19 mouse cellular contexts compared by ENCODE assay signal in genomic region chr12:84198076-84198679, GRCm38 (mm10). TPM values are rescaled to one million over a fixed set of nuclear protein-coding genes. Genes with fewer than 3 reads are reported as not detected.
DNase-seq lines count a peak whose midpoint lies in the region; ATAC-seq and TF ChIP-seq lines count a peak whose summit lies in the region.
"Had no signal": no experiment of that assay in that cellular context is flagged by ENCODE, and none has a peak within 500 bp of the region (broad histone marks: within the 10 kb centered on the region; RNA-seq: fewer than 3 reads in every experiment).

No protein-coding gene starts in this region.

- no peak overlapping the region for H3ac ChIP-seq in myocyte (ENCODE audit: control insufficient read depth, insufficient read length)

- intact Hi-C loops in heart, adult 2 months (cut with DNase I): no loop called here

- H3K36me3 ChIP-seq in heart, embryonic 10.5 days: no peaks in the 10 kb centered on the region
- H3K36me3 ChIP-seq in heart, adult 2 months (ENCODE audit: control insufficient read depth, insufficient read depth, low read length): no peaks in the 10 kb centered on the region
- no peaks in the 10 kb centered on the region for H3K36me3 ChIP-seq in midbrain, embryonic 16.5 days (ENCODE audit: control insufficient read depth, insufficient read depth, low read length)
- H3K36me3 ChIP-seq in midbrain, embryonic 15.5 days (replicated peaks): no peaks in the 10 kb centered on the region
- no peaks in the 10 kb centered on the region for H3K36me3 ChIP-seq in myocyte (ENCODE audit: control insufficient read depth, insufficient read depth)
- H3K36me3 ChIP-seq: forebrain, embryonic 12.5 days; hindbrain, embryonic 13.5 days; limb, embryonic 12.5 days; midbrain, embryonic 12.5 days had no signal

- no peak for ATAC-seq in midbrain, embryonic 16.5 days
- no peak for ATAC-seq in midbrain, embryonic 15.5 days (replicated peaks)
- ATAC-seq in granulocyte monocyte progenitor cell, adult 5-6 weeks (replicated peaks; ENCODE audit: poor library complexity, severe bottlenecking): no peak

- peaks cover 8% of the 10 kb centered on the region for H3K79me2 ChIP-seq in heart, adult 2 months (replicated peaks; ENCODE audit: control insufficient read depth, insufficient read depth, low read length)
- peaks cover 61% of the 10 kb centered on the region for H3K79me2 ChIP-seq in myocyte (ENCODE audit: control insufficient read depth, insufficient read depth)

- H3K27ac ChIP-seq in heart, embryonic 10.5 days: peak overlapping the region; percentile 18; the same call in 1 of the 2 replicates
- H3K27ac ChIP-seq in heart, adult 2 months: no peak overlapping the region
- H3K27ac ChIP-seq in midbrain, embryonic 16.5 days (ENCODE audit: low read length): no peak overlapping the region
- no peak overlapping the region for H3K27ac ChIP-seq in midbrain, embryonic 15.5 days
- H3K27ac ChIP-seq: forebrain, embryonic 12.5 days; hindbrain, embryonic 13.5 days; limb, embryonic 12.5 days; midbrain, embryonic 12.5 days had no signal

- DNase-seq in cerebellum, adult 9-10 months: peak; percentile 15
- DNase-seq in cerebellum, adult 11-12 months: no peak
- no peak for DNase-seq in heart, embryonic 10.5 days (ENCODE audit: low spot score)
- no peak for DNase-seq in heart, adult 2 months
- DNase-seq: adrenal gland, postnatal 14 days; cerebellum, adult 8-10 months; gastrocnemius, postnatal 10 days; kidney, adult 11 months; layer of hippocampus, postnatal 36 days; lung, embryonic 14.5 days had no signal

- TF ChIP-seq EP300 in heart, adult 2 months (IDR thresholded peaks at IDR 0.05; ENCODE audit: insufficient read depth, low read depth, low read length): no peak

- no peak overlapping the region for H3K4me3 ChIP-seq in heart, embryonic 10.5 days
- no peak overlapping the region for H3K4me3 ChIP-seq in heart, adult 2 months
- H3K4me3 ChIP-seq in midbrain, embryonic 16.5 days (ENCODE audit: low read depth, low read length): no peak overlapping the region
- H3K4me3 ChIP-seq in midbrain, embryonic 15.5 days: no peak overlapping the region
- H3K4me3 ChIP-seq in myocyte: no peak overlapping the region
- H3K4me3 ChIP-seq: forebrain, embryonic 12.5 days; hindbrain, embryonic 13.5 days; limb, embryonic 12.5 days; midbrain, embryonic 12.5 days had no signal

- peaks cover 74% of the 10 kb centered on the region for H3K4me1 ChIP-seq in heart, embryonic 10.5 days
- H3K4me1 ChIP-seq in heart, adult 2 months (ENCODE audit: control insufficient read depth, insufficient read depth, low read length): peaks cover 16% of the 10 kb centered on the region
- peaks cover 10% of the 10 kb centered on the region for H3K4me1 ChIP-seq in midbrain, embryonic 16.5 days (ENCODE audit: control insufficient read depth, insufficient read depth, low read length)
- H3K4me1 ChIP-seq in midbrain, embryonic 15.5 days: peaks cover 12% of the 10 kb centered on the region

- no peaks in the 10 kb centered on the region for H3K9me3 ChIP-seq in heart, embryonic 10.5 days
- no peaks in the 10 kb centered on the region for H3K9me3 ChIP-seq in midbrain, embryonic 16.5 days (replicated peaks; ENCODE audit: control insufficient read depth, low read length, poor library complexity, severe bottlenecking)
- no peaks in the 10 kb centered on the region for H3K9me3 ChIP-seq in midbrain, embryonic 15.5 days
- H3K9me3 ChIP-seq: forebrain, embryonic 12.5 days; hindbrain, embryonic 13.5 days; limb, embryonic 12.5 days; midbrain, embryonic 12.5 days had no signal

- no peaks in the 10 kb centered on the region for H3K27me3 ChIP-seq in heart, embryonic 10.5 days (ENCODE audit: insufficient read depth, poor library complexity, severe bottlenecking)
- no peaks in the 10 kb centered on the region for H3K27me3 ChIP-seq in heart, adult 2 months (ENCODE audit: control insufficient read depth, insufficient read depth, low read length)
- H3K27me3 ChIP-seq in midbrain, embryonic 16.5 days (ENCODE audit: control insufficient read depth, insufficient read depth, low read depth, low read length): no peaks in the 10 kb centered on the region
- H3K27me3 ChIP-seq in midbrain, embryonic 15.5 days (replicated peaks): no peaks in the 10 kb centered on the region
- no peaks in the 10 kb centered on the region for H3K27me3 ChIP-seq in myocyte (ENCODE audit: control insufficient read depth, insufficient read depth, insufficient read length)
- H3K27me3 ChIP-seq: limb, embryonic 12.5 days had no signal

- no peak for TF ChIP-seq CTCF in heart, adult 2 months (IDR thresholded peaks at IDR 0.05)

- TF ChIP-seq POLR2A in heart, adult 2 months (IDR thresholded peaks at IDR 0.05; ENCODE audit: insufficient read depth, low read depth, low read length): no peak
- TF ChIP-seq POLR2A in myocyte (IDR thresholded peaks at IDR 0.05; ENCODE audit: insufficient read length, low read depth): no peak

- no peak overlapping the region for H3K4me2 ChIP-seq in midbrain, embryonic 16.5 days (ENCODE audit: low read length)
- no peak overlapping the region for H3K4me2 ChIP-seq in midbrain, embryonic 15.5 days
- H3K4me2 ChIP-seq in myocyte (ENCODE audit: low read depth): peak overlapping the region; percentile 44
- H3K4me2 ChIP-seq: forebrain, embryonic 12.5 days; heart, embryonic 11.5 days; hindbrain, embryonic 13.5 days; limb, embryonic 12.5 days; midbrain, embryonic 12.5 days had no signal

- no peak overlapping the region for H3K9ac ChIP-seq in heart, adult 2 months (ENCODE audit: low read depth, low read length)
- 0 out of 2 replicates have a peak overlapping the region, but pooled peaks have one; percentile 3 for H3K9ac ChIP-seq in midbrain, embryonic 16.5 days (ENCODE audit: low read depth, low read length)
- no peak overlapping the region for H3K9ac ChIP-seq in midbrain, embryonic 15.5 days
- H3K9ac ChIP-seq: forebrain, embryonic 12.5 days; limb, embryonic 12.5 days; lung, embryonic 14.5 days had no signal

- 67% methylated on average over 8 of the region's 8 CpGs for WGBS in heart, embryonic 10.5 days
- 66% methylated on average over 8 of the region's 8 CpGs for WGBS in heart, adult 2 months
- 57% methylated on average over 8 of the region's 8 CpGs for WGBS in midbrain, embryonic 16.5 days
- WGBS in midbrain, embryonic 15.5 days: 49% methylated on average over 8 of the region's 8 CpGs

TF ChIP-seq in myocyte, 11 proteins besides CTCF, POLR2A, EP300 and RAD21:
- TF ChIP-seq E2F4 (IDR thresholded peaks at IDR 0.05; ENCODE audit: insufficient read depth) (no peak), MYOD1 (IDR thresholded peaks at IDR 0.05; ENCODE audit: control insufficient read depth in 1 of 3, insufficient read length in 2 of 3, low read depth in 2 of 3) (peak; percentile 85 to 92 (median 91)), MAX (IDR thresholded peaks at IDR 0.05; ENCODE audit: low read depth) (no peak), POLR2AphosphoS2 (IDR thresholded peaks at IDR 0.05; ENCODE audit: insufficient read length, low read depth) (no peak), MYOG (IDR thresholded peaks at IDR 0.05; ENCODE audit: control insufficient read depth in 1 of 3, insufficient read depth in 1 of 3, insufficient read length in 2 of 3, low read depth in 2 of 3) (peak; percentile 79 to 92 (median 80)), USF1 (IDR thresholded peaks at IDR 0.05; ENCODE audit: low read depth) (no peak), REST (IDR thresholded peaks at IDR 0.05; ENCODE audit: insufficient read depth, insufficient read length) (no peak), TCF12 (IDR thresholded peaks at IDR 0.05; ENCODE audit: insufficient read depth, poor library complexity, severe bottlenecking) (peak; percentile 96), CEBPB (IDR thresholded peaks at IDR 0.05; ENCODE audit: insufficient read depth, poor library complexity, severe bottlenecking) (no peak), TCF3 (IDR thresholded peaks at IDR 0.05; ENCODE audit: insufficient read length, low read depth) (peak; percentile 53), SRF (IDR thresholded peaks at IDR 0.05; ENCODE audit: control insufficient read depth, insufficient read length, low read depth) (no peak)

RNA-seq across cellular contexts. Expression of gene Elmsan1, which starts 20.5 kb away (rescaled TPM):
- polyA plus RNA-seq in heart, embryonic 10.5 days (2016; fragmentation: Nextera tagmentation; extraction: Ambion mirVana): 8.0 and 10.5 TPM in 2 replicates
- 10 to 100 TPM; 12.3 to 14.7 TPM for total RNA-seq in heart, adult 2 months (2021)
- 8.1 and 8.4 TPM in 2 replicates for polyA plus RNA-seq in heart, adult 2 months (2012; rRNA removed)
- polyA plus RNA-seq in midbrain, embryonic 16.5 days (2015; fragmentation: Nextera tagmentation; extraction: Ambion mirVana): 2.7 and 3.6 TPM in 2 replicates
- 4.3 and 4.4 TPM in 2 replicates for polyA plus RNA-seq in midbrain, embryonic 15.5 days (2015; fragmentation: Nextera tagmentation; extraction: Ambion mirVana)
- 13.7 TPM for polyA plus RNA-seq in myocyte (2012; fragmentation: generic; extraction: Trizol)
- 12.7 and 15.1 TPM in 2 replicates for total RNA-seq in granulocyte monocyte progenitor cell, adult 5-6 weeks (2014; fragmentation: Nextera tagmentation)
- total RNA-seq in granulocyte monocyte progenitor cell, adult 5-6 weeks (2017): 7.8 and 10.1 TPM in 2 replicates

RNA-seq across cellular contexts. Expression of gene Pnma1, which starts 49.9 kb away (rescaled TPM):
- 0.71 and 1.1 TPM in 2 replicates for polyA plus RNA-seq in heart, embryonic 10.5 days (2016; fragmentation: Nextera tagmentation; extraction: Ambion mirVana)
- under 1 TPM; 0.10 to 0.20 TPM for total RNA-seq in heart, adult 2 months (2021)
- polyA plus RNA-seq in heart, adult 2 months (2012; rRNA removed): 0.04 and 0.06 TPM in 2 replicates
- polyA plus RNA-seq in midbrain, embryonic 16.5 days (2015; fragmentation: Nextera tagmentation; extraction: Ambion mirVana): 8.2 and 9.3 TPM in 2 replicates
- polyA plus RNA-seq in midbrain, embryonic 15.5 days (2015; fragmentation: Nextera tagmentation; extraction: Ambion mirVana): 6.5 and 7.7 TPM in 2 replicates
- 0.46 TPM for polyA plus RNA-seq in myocyte (2012; fragmentation: generic; extraction: Trizol)
- total RNA-seq in granulocyte monocyte progenitor cell, adult 5-6 weeks (2014; fragmentation: Nextera tagmentation): 0.26 and 0.47 TPM in 2 replicates
- total RNA-seq in granulocyte monocyte progenitor cell, adult 5-6 weeks (2017): 0.17 TPM in 1 of 2 replicates, not detected in the other
